Mouse (Mus musculus): ENCODE data around the gene Adm2. TPM values are rescaled to one million over a fixed set of nuclear protein-coding genes. Genes with fewer than 3 reads are reported as not detected.
A peak's percentile ranks its signal among the peaks of the same experiment; 100 is the strongest.

Gene Adm2
- total RNA-seq, 2 experiments from 2014 or later, result not detected

- no peak for ATAC-seq (replicated peaks; ENCODE audit: low FRiP score, low TSS enrichment, poor library complexity, severe bottlenecking)
Measured at GRCm38 (mm10) chr15:89308406-89309139, 13.9 kb upstream of the Adm2 start.

GRCm38 (mm10) chr15:89309962-89310498 lies 12.5 kb upstream of the Adm2 start:
- ATAC-seq (replicated peaks; ENCODE audit: low FRiP score, low TSS enrichment, poor library complexity, severe bottlenecking), result peak; percentile 53

- no peak for ATAC-seq (replicated peaks; ENCODE audit: low FRiP score, low TSS enrichment, poor library complexity, severe bottlenecking)
Measured at GRCm38 (mm10) chr15:89313359-89313758, 9.2 kb upstream of the Adm2 start.

- ATAC-seq (replicated peaks; ENCODE audit: low FRiP score, low TSS enrichment, poor library complexity, severe bottlenecking), result peak; percentile 8; the same call in 1 of the 2 replicates
Measured at GRCm38 (mm10) chr15:89314107-89314506, 8.4 kb upstream of the Adm2 start.

- ATAC-seq (replicated peaks; ENCODE audit: low FRiP score, low TSS enrichment, poor library complexity, severe bottlenecking), result no peak
Measured at GRCm38 (mm10) chr15:89314511-89315189, 7.9 kb upstream of the Adm2 start.

- peak; percentile 94 for ATAC-seq (replicated peaks; ENCODE audit: low FRiP score, low TSS enrichment, poor library complexity, severe bottlenecking)
Measured at GRCm38 (mm10) chr15:89315190-89315731, 7.3 kb upstream of the Adm2 start, which contains the start of gene Sbf1. TSS of gene Sbf1 (minus strand) at chr15:89315311.

- ATAC-seq (replicated peaks; ENCODE audit: low FRiP score, low TSS enrichment, poor library complexity, severe bottlenecking), result no peak
Measured at GRCm38 (mm10) chr15:89316146-89316545, 6.4 kb upstream of the Adm2 start.

GRCm38 (mm10) chr15:89321264-89321663 lies 1.3 kb upstream of the Adm2 start:
- peak; percentile 79 for ATAC-seq (replicated peaks; ENCODE audit: low FRiP score, low TSS enrichment, poor library complexity, severe bottlenecking)

GRCm38 (mm10) chr15:89323656-89324055 lies 1.1 kb downstream of the Adm2 start:
- no peak for ATAC-seq (replicated peaks; ENCODE audit: low FRiP score, low TSS enrichment, poor library complexity, severe bottlenecking)

GRCm38 (mm10) chr15:89326441-89326840 lies 3.9 kb downstream of the Adm2 start:
- no peak for ATAC-seq (replicated peaks; ENCODE audit: low FRiP score, low TSS enrichment, poor library complexity, severe bottlenecking)

GRCm38 (mm10) chr15:89334271-89334670 lies 11.8 kb downstream of the Adm2 start, which contains the start of gene Miox:
TSS of gene Miox (plus strand) at chr15:89334398.
- ATAC-seq (replicated peaks; ENCODE audit: low FRiP score, low TSS enrichment, poor library complexity, severe bottlenecking), result no peak

- ATAC-seq (replicated peaks; ENCODE audit: low FRiP score, low TSS enrichment, poor library complexity, severe bottlenecking), result no peak
Measured at GRCm38 (mm10) chr15:89334774-89335537, 12.4 kb downstream of the Adm2 start.

GRCm38 (mm10) chr15:89336422-89336821 lies 13.9 kb downstream of the Adm2 start:
- no peak for ATAC-seq (replicated peaks; ENCODE audit: low FRiP score, low TSS enrichment, poor library complexity, severe bottlenecking)

GRCm38 (mm10) chr15:89339696-89340095 lies 17.2 kb downstream of the Adm2 start:
- no peak for ATAC-seq (replicated peaks; ENCODE audit: low FRiP score, low TSS enrichment, poor library complexity, severe bottlenecking)

- no peak for ATAC-seq (replicated peaks; ENCODE audit: low FRiP score, low TSS enrichment, poor library complexity, severe bottlenecking)
Measured at GRCm38 (mm10) chr15:89340136-89340535, 17.6 kb downstream of the Adm2 start.

GRCm38 (mm10) chr15:89341678-89342077 lies 19.2 kb downstream of the Adm2 start:
- no peak for ATAC-seq (replicated peaks; ENCODE audit: low FRiP score, low TSS enrichment, poor library complexity, severe bottlenecking)

- no peak for ATAC-seq (replicated peaks; ENCODE audit: low FRiP score, low TSS enrichment, poor library complexity, severe bottlenecking)
Measured at GRCm38 (mm10) chr15:89343325-89343724, 20.8 kb downstream of the Adm2 start.

- no peak for ATAC-seq (replicated peaks; ENCODE audit: low FRiP score, low TSS enrichment, poor library complexity, severe bottlenecking)
Measured at GRCm38 (mm10) chr15:89350447-89350846, 27.9 kb downstream of the Adm2 start.

- ATAC-seq (replicated peaks; ENCODE audit: low FRiP score, low TSS enrichment, poor library complexity, severe bottlenecking), result no peak
Measured at GRCm38 (mm10) chr15:89351302-89351701, 28.8 kb downstream of the Adm2 start.

- ATAC-seq (replicated peaks; ENCODE audit: low FRiP score, low TSS enrichment, poor library complexity, severe bottlenecking), result no peak
Measured at GRCm38 (mm10) chr15:89352054-89352453, 29.5 kb downstream of the Adm2 start.

Measured in megakaryocyte-erythroid progenitor cell, adult 5-6 weeks (primary cell).